Mouse (Mus musculus) embryo, embryonic 11.5 days (tissue): ENCODE data around the gene Myl12a.

Source experiments
- DNase-seq: peaks from one replicate; pipeline ENCODE4 v3.0.0-alpha.2; 2012; ENCODE audit warnings: low read depth, low spot score

The Myl12a gene

GRCm38 (mm10) chr17:71010646-71011242 is 8.1 kb upstream of the Myl12a start:
- DNase-seq, result no peak

GRCm38 (mm10) chr17:71009751-71010150 is 7.1 kb upstream of the Myl12a start:
- DNase-seq, result no peak

GRCm38 (mm10) chr17:71008676-71009075 is 6.0 kb upstream of the Myl12a start:
- no peak for DNase-seq

DNA sequence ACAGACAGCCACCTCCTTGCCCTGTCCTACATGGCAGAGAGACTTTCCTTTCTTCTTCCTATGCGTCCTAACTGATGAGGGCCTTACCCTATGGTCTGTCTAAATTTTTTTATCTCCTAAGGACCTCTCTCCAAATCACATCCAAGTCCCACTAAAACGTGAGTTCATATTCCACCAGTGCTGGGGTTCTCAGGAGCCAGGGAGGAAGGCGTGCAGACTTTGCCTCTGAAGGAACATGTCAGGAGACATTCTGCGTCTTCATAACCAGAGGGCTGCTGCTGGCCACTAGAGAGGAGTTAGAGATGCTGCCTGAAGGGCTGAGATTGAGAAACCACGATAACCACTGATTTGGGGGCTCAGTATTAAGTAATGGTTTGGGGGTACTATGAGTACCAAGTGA is 4.3 kb upstream of the Myl12a start:
- no peak for DNase-seq

DNA sequence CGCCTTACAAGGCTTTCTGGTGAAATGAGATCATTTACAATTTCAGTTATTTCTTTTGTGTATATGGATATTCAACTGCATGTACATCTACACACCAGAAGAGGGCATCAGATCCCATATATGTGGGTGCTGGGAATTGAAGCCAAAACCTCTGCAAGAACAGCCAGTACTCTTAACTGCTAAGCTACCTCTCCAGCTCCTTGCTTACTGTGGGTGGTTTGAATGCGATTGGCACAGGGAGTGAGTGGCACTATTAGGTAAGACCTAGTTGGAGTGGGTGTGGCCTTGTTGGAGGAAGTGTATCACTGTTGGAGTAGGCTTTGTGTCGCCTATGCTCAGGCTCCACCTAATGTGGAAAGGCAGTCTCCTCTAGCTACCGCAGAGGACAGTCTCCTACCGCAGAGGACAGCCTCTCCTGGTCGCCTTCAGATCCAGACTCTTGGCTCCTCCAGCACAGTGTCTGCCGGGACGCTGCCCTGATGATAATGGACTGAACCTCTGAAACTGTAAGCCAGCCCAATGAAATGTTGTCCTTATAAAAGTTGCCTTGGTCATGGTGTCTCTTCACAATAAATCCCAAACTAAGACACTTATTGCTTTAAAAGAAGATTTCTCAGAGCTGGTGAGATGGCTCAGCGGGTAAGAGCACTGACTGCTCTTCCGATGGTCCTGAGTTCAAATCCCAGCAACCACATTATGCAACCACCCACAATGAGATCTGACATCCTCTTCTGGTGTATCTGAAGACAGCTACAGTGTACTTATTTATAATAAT is 1.7 kb upstream of the Myl12a start:
- no peak for DNase-seq

- no peak for DNase-seq
These were observed 1.0 kb upstream of the Myl12a start for GRCm38 (mm10) chr17:71003721-71004120.

DNA sequence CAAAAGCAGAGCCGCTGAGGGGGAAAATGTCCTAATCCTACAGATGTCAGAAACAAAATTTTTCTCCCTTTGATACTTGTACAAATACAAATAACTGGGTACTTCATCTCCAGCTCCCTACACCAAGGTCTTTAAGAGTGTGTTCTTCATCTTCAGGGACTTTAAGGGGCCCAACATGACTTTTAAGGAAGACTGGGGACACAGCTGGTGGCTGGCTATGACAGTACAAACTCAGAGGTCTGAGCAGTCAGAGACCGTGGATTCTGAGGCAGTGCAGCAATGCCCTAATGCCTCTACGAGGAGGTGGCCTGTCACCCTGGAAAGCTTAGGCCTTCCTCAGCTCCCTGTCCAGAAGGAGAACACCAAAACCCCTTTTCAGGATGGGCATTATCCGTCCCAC is 434 bp upstream of the Myl12a start:
- DNase-seq, result no peak

GRCm38 (mm10) chr17:71002081-71002743 is 466 bp downstream of the Myl12a start, which contains the start of gene Myom1:
TSS of gene Myom1 (plus strand) at chr17:71002633.
- DNase-seq, result peak; percentile 98

- DNase-seq, result peak; percentile 34
These were observed 988 bp downstream of the Myl12a start for GRCm38 (mm10) chr17:71001699-71002080.

DNA sequence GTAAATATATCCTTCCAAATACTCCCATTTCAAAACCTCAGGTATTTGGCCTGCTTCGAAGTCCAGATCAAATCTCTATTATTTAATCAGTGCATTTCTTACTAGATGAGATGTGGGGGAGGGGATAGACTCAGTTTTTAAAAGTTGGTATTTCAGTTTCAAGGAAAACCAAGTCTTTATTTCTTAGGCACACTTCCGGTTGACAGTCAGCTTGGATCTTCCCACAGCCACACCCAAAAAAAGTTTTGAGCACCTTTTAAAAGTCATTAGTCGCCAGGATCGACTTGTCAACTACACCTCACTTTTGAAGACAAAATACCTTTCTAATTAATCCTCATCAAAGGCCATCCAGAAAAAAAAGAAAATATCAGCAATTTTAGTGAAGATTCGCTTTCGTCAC is 1.6 kb downstream of the Myl12a start:
- no peak for DNase-seq

GRCm38 (mm10) chr17:71000255-71000654 is 2.4 kb downstream of the Myl12a start:
- no peak for DNase-seq

- DNase-seq, result no peak
These were observed 3.5 kb downstream of the Myl12a start for GRCm38 (mm10) chr17:70999187-70999586.

DNA sequence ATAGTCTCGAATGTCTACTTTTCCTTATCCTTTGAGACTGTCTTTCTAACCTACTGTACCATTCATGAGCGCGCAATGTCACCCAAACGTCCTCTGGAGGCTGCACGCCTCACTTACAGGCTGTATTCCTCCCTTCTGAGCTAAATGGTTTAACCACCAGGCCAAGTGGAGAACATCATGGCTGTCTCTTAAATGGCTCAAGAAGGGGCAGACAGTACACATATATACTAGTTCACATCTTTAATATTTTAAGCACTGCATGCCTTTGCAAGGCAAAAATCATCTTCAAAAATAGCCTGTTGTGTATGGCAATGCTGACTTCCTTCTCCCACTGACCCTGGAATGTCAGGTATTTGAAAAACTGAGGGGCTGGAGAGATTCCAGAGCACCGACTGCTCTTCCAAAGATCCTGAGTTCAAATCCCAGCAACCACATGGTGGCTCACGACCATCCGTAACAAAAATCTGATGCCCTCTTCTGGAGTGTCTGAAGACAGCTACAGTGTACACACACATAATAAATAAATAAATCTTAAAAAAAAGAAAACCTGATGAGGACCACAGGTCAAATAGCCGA is 4.2 kb downstream of the Myl12a start:
- no peak for DNase-seq

DNA sequence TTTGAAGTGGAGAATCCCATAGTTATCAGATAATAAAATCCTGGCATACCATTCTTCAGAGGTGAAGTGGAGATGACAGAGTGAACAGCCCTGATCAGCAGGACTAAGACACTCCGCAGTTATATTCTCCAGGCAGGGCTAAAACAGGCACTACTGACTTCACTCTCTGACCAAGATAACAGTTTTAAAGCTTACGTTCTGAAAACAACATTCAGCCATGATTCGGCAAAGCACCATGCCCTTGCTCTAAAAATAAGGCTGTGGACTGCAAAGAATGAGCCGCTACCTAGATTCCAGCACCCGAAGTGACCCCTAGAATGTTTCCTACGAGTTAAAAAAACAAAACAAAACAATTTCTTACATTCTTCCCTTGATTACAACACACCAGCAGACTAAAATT is 4.8 kb downstream of the Myl12a start:
- DNase-seq, result no peak

GRCm38 (mm10) chr17:70995551-70995950 is 7.1 kb downstream of the Myl12a start:
- DNase-seq, result no peak

GRCm38 (mm10) chr17:70994671-70995070 is 8.0 kb downstream of the Myl12a start:
- no peak for DNase-seq

DNA sequence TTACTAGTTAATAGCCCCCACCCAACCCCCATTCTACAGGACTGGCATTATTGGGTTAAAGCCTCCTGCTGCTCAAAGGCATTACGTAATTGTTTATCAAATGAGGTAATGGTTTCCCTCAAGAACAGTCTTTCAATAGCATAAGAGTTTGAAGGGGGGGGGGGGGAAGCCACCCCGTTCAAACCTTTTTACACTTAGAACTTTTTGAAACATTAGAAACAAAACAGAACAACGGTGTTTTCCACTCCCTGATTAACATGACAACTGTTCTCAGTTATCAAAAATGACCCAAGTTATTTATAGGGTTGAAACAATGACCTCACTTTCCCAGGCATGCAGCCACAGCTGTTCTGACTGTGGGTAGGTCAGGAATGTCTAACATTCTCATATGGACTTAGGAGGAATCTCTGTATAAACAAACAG is 9.3 kb downstream of the Myl12a start:
- no peak for DNase-seq

- DNase-seq, result no peak
These were observed 10.0 kb downstream of the Myl12a start for GRCm38 (mm10) chr17:70992662-70993061.

- DNase-seq, result no peak
These were observed 10.7 kb downstream of the Myl12a start for GRCm38 (mm10) chr17:70991706-70992625.

DNA sequence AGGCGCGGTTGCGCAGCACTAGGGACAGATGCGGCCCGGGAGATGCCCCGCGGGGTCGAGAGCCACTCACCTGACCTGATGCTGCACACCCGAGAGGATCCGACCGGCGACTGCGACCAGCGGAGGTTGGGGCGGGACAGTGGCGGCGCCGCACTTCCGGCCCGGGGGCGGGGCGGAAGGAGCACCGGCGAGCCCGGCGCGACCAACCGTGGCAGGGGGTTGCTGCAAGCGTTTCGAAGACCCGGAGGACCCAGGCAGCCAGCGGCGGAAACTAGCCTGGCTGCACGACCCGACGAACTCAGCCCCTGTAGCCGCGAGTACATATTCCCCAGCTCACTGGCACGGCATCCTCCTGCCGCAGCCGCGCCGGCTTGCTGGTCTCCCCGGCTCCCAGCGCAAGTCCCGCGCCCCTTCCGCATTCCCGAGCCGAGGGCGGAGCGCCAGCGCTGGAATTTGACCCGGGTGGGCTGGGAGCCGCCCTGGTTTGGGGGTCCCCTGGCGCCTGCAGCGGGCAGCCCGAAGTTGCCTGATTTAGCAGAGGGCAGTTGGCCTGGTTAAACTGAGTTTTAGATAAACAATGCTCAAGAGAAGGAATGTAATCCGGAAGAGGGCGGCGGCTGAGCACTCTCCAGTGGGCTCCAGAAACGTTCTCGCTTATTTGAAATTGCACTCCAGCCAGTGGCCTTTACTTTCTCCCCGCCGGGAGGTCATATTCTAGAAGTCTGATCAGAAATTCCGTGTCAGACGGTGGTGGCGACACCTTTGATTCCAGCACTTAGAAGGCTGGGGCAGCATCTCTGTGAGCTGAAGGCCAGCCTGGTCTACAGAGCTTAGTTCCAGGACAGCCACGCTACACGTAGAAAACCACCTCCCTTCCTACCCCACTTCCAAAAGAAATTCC is 12.0 kb downstream of the Myl12a start:
- DNase-seq, result peak; percentile 73
